Mouse (Mus musculus): ENCODE data around the gene Cer1. TPM values are rescaled to one million over a fixed set of nuclear protein-coding genes. Genes with fewer than 3 reads are reported as not detected.

The Cer1 gene
- polyA plus RNA-seq, 1 experiment from 2014 or later: not detected

Other genes starting within 250 kb of the Cer1 start
- gene Nfib, start 179.4 kb downstream of the Cer1 start, polyA plus RNA-seq (2015; fragmentation: Nextera tagmentation; extraction: Ambion mirVana): 6.9 and 10.4 TPM in 2 replicates
- 10.3 and 11.7 TPM in 2 replicates for gene Zdhhc21, start 25.2 kb downstream of the Cer1 start, polyA plus RNA-seq (2015; fragmentation: Nextera tagmentation; extraction: Ambion mirVana)
- gene Frem1, start 167.2 kb upstream of the Cer1 start, polyA plus RNA-seq (2015; fragmentation: Nextera tagmentation; extraction: Ambion mirVana): 0.24 and 0.52 TPM in 2 replicates

All from thymus, postnatal 0 days (tissue).